Mouse (Mus musculus) lung, embryonic 16.5 days (tissue): ENCODE measurements around the gene Wwox. TPM values are rescaled to one million over a fixed set of nuclear protein-coding genes. Genes with fewer than 3 reads are reported as not detected.

Experiments
- ATAC-seq: fragments of 200-750 bp; cut with Nextera tagmentation; 2 replicates; pipeline ENCODE4 v1.8.0; 2017; ENCODE audit warnings: low read depth, mild to moderate bottlenecking, moderate library complexity
- H3K27ac ChIP-seq: fragments of 300-500 bp; sonication (generic); 2 replicates; pipeline ENCODE4 v1.5.1; 2014; ENCODE audit warnings: mild to moderate bottlenecking, control low read depth, low read length
- H3K27me3 ChIP-seq: fragments of 300-500 bp; sonication (generic); 2 replicates; pipeline ENCODE4 v1.6.1; 2014; ENCODE audit warnings: low read depth, low read length, mixed read lengths; ENCODE audit not compliant: control insufficient read depth, insufficient read depth
- H3K36me3 ChIP-seq: fragments of 300-500 bp; sonication (generic); 2 replicates; pipeline ENCODE4 v1.6.1; 2014; ENCODE audit warnings: low read length; ENCODE audit not compliant: control insufficient read depth, insufficient read depth
- H3K4me1 ChIP-seq: fragments of 300-500 bp; sonication (generic); replicated peaks from 2 replicates; pipeline ENCODE4 v1.6.1; 2014; ENCODE audit warnings: low read length, mixed read lengths; ENCODE audit not compliant: control insufficient read depth, insufficient read depth
- H3K4me2 ChIP-seq: fragments of 300-500 bp; sonication (generic); 2 replicates; pipeline ENCODE4 v1.6.1; 2014; ENCODE audit warnings: low read depth, low read length, control low read depth
- H3K4me3 ChIP-seq: fragments of 300-500 bp; sonication (generic); 2 replicates; pipeline ENCODE4 v1.5.1; 2014; ENCODE audit warnings: mild to moderate bottlenecking, low read length, control low read depth
- H3K9ac ChIP-seq: fragments of 300-500 bp; sonication (generic); 2 replicates; pipeline ENCODE4 v1.6.1; 2014; ENCODE audit warnings: low read length, control low read depth
- H3K9me3 ChIP-seq: fragments of 300-500 bp; sonication (generic); 2 replicates; pipeline ENCODE4 v1.6.1; 2016; ENCODE audit warnings: low read length; ENCODE audit not compliant: control insufficient read depth
- WGBS: fragments of 180-500 bp; shearing (Covaris S2); extraction: QIAGEN DNeasy Blood & Tissue Kit; methylation state at CpG from one replicate; pipeline ENCODE4 v1.1.7; 2014; 5-methylcytosine and 5-hydroxymethylcytosine counted together
- polyA plus RNA-seq: library from polyadenylated mRNA; unstranded; fragments of >200 nt; fragmentation: Nextera tagmentation; extraction: Ambion mirVana; gene quantifications from 2 replicates; pipeline ENCODE4 v1.2.1, GENCODE M21; 2015

Wwox gene
- polyA plus RNA-seq, 1 experiment from 2014 or later = 20.2 TPM

GRCm38 (mm10) chr8:114882936-114883606 lies 443.6 kb downstream of the Wwox start:
- peaks cover 18% of the 10 kb centered on the region for H3K4me1 ChIP-seq
- no peak for ATAC-seq
- no peaks in the 10 kb centered on the region for H3K36me3 ChIP-seq
- no peak overlapping the region for H3K4me3 ChIP-seq
- H3K9me3 ChIP-seq = no peaks in the 10 kb centered on the region
- H3K27ac ChIP-seq = peak overlapping the region; percentile 78
- 68% methylated on average over 11 of the region's 11 CpGs for WGBS
- H3K27me3 ChIP-seq = no peaks in the 10 kb centered on the region
- no peak overlapping the region for H3K9ac ChIP-seq
- peak overlapping the region; percentile 2; the same call in 1 of the 2 replicates for H3K4me2 ChIP-seq

- ATAC-seq = no peak
- WGBS = 80% methylated on average over 9 of the region's 9 CpGs
Observed at GRCm38 (mm10) chr8:114883967-114884366, 444.5 kb downstream of the Wwox start.

GRCm38 (mm10) chr8:114885026-114885592 lies 445.7 kb downstream of the Wwox start:
- ATAC-seq = peak; percentile 31

More at GRCm38 (mm10) chr8:114883967-114884366, 444.5 kb downstream of the Wwox start:
- Histone ChIP-seq H3K27me3 (no peaks in the 10 kb centered on the region), H3K36me3 (no peaks in the 10 kb centered on the region), H3K9ac (no peak overlapping the region), H3K4me3 (no peak overlapping the region), H3K9me3 (no peaks in the 10 kb centered on the region), H3K4me2 (no peak overlapping the region), H3K4me1 (peaks cover 18% of the 10 kb centered on the region), H3K27ac (no peak overlapping the region)

GRCm38 (mm10) chr8:114888388-114888787 lies 448.9 kb downstream of the Wwox start:
- Histone ChIP-seq H3K9ac (no peak overlapping the region), H3K36me3 (no peaks in the 10 kb centered on the region), H3K27ac (no peak overlapping the region), H3K4me2 (no peak overlapping the region), H3K4me1 (peaks cover 10% of the 10 kb centered on the region; the same call in 1 of the 2 replicates), H3K4me3 (no peak overlapping the region), H3K27me3 (no peaks in the 10 kb centered on the region), H3K9me3 (no peaks in the 10 kb centered on the region)
- no peak for ATAC-seq
- 85% methylated on average over 3 of the region's 3 CpGs for WGBS

More at GRCm38 (mm10) chr8:114885026-114885592, 445.7 kb downstream of the Wwox start:
- Histone ChIP-seq H3K9me3 (no peaks in the 10 kb centered on the region), H3K27me3 (no peaks in the 10 kb centered on the region), H3K9ac (no peak overlapping the region), H3K36me3 (no peaks in the 10 kb centered on the region), H3K4me1 (peaks cover 18% of the 10 kb centered on the region), H3K4me2 (0 out of 2 replicates have a peak overlapping the region, but pooled peaks have one; percentile 3), H3K4me3 (no peak overlapping the region), H3K27ac (0 out of 2 replicates have a peak overlapping the region, but pooled peaks have one; percentile 1)
- WGBS = 23% methylated on average over 18 of the region's 18 CpGs

GRCm38 (mm10) chr8:114889578-114890374 lies 450.3 kb downstream of the Wwox start:
- Histone ChIP-seq H3K4me1 (peaks cover 8% of the 10 kb centered on the region; the same call in 1 of the 2 replicates), H3K27ac (no peak overlapping the region), H3K9ac (no peak overlapping the region), H3K4me3 (no peak overlapping the region), H3K4me2 (no peak overlapping the region), H3K27me3 (no peaks in the 10 kb centered on the region), H3K9me3 (no peaks in the 10 kb centered on the region), H3K36me3 (no peaks in the 10 kb centered on the region)
- 0 out of 2 replicates have a peak, but pooled peaks have one; percentile 39 for ATAC-seq
- WGBS = 45% methylated on average over 16 of the region's 16 CpGs

GRCm38 (mm10) chr8:114890478-114890877 lies 451.0 kb downstream of the Wwox start:
- no peaks in the 10 kb centered on the region for H3K9me3 ChIP-seq
- H3K4me2 ChIP-seq = no peak overlapping the region
- no peak overlapping the region for H3K27ac ChIP-seq
- H3K36me3 ChIP-seq = no peaks in the 10 kb centered on the region
- peaks cover 4% of the 10 kb centered on the region; the same call in 1 of the 2 replicates for H3K4me1 ChIP-seq
- 39% methylated on average over 5 of the region's 5 CpGs for WGBS
- no peak for ATAC-seq
- H3K27me3 ChIP-seq = no peaks in the 10 kb centered on the region
- no peak overlapping the region for H3K9ac ChIP-seq
- H3K4me3 ChIP-seq = no peak overlapping the region

- Histone ChIP-seq H3K36me3 (no peaks in the 10 kb centered on the region), H3K4me1 (peaks cover 7% of the 10 kb centered on the region), H3K9ac (no peak overlapping the region), H3K27ac (no peak overlapping the region), H3K4me2 (no peak overlapping the region), H3K9me3 (no peaks in the 10 kb centered on the region), H3K27me3 (no peaks in the 10 kb centered on the region), H3K4me3 (no peak overlapping the region)
- 86% methylated on average over 4 of the region's 4 CpGs for WGBS
- no peak for ATAC-seq
Observed at GRCm38 (mm10) chr8:114891252-114891651, 451.8 kb downstream of the Wwox start.

GRCm38 (mm10) chr8:114897432-114897831 lies 458.0 kb downstream of the Wwox start:
- Histone ChIP-seq H3K4me3 (no peak overlapping the region), H3K4me1 (peaks cover 6% of the 10 kb centered on the region), H3K27me3 (no peaks in the 10 kb centered on the region), H3K9me3 (no peaks in the 10 kb centered on the region), H3K27ac (no peak overlapping the region), H3K9ac (no peak overlapping the region), H3K36me3 (no peaks in the 10 kb centered on the region), H3K4me2 (no peak overlapping the region)
- WGBS = 67% methylated on average over 8 of the region's 8 CpGs
- no peak for ATAC-seq

- H3K4me2 ChIP-seq = no peak overlapping the region
- H3K4me3 ChIP-seq = no peak overlapping the region
- peaks cover 6% of the 10 kb centered on the region for H3K4me1 ChIP-seq
- H3K9me3 ChIP-seq = no peaks in the 10 kb centered on the region
- WGBS = 93% methylated on average over 12 of the region's 12 CpGs
- H3K9ac ChIP-seq = no peak overlapping the region
- ATAC-seq = no peak
- H3K36me3 ChIP-seq = no peaks in the 10 kb centered on the region
- no peak overlapping the region for H3K27ac ChIP-seq
- H3K27me3 ChIP-seq = no peaks in the 10 kb centered on the region
Observed at GRCm38 (mm10) chr8:114899157-114899556, 459.7 kb downstream of the Wwox start.
